Mouse (Mus musculus) layer of hippocampus, adult 8-10 months (tissue): ENCODE measurements around the gene Foxo4. TPM values are rescaled to one million over a fixed set of nuclear protein-coding genes. Genes with fewer than 3 reads are reported as not detected.

ENCODE experiments used
- DNase-seq, 2 experiments: peaks; one replicate each; pipeline ENCODE4 v3.0.0; 2022; ENCODE audit warnings: low spot score in 2 of 2
- total RNA-seq, 4 experiments: library from RNA; stranded (reverse); gene quantifications; 2 replicates each; pipeline ENCODE4 v1.2.4; 2022

Gene Foxo4
- total RNA-seq: 10 to 100 TPM; 18.9 to 24.7 (median 22.3) TPM

DNA sequence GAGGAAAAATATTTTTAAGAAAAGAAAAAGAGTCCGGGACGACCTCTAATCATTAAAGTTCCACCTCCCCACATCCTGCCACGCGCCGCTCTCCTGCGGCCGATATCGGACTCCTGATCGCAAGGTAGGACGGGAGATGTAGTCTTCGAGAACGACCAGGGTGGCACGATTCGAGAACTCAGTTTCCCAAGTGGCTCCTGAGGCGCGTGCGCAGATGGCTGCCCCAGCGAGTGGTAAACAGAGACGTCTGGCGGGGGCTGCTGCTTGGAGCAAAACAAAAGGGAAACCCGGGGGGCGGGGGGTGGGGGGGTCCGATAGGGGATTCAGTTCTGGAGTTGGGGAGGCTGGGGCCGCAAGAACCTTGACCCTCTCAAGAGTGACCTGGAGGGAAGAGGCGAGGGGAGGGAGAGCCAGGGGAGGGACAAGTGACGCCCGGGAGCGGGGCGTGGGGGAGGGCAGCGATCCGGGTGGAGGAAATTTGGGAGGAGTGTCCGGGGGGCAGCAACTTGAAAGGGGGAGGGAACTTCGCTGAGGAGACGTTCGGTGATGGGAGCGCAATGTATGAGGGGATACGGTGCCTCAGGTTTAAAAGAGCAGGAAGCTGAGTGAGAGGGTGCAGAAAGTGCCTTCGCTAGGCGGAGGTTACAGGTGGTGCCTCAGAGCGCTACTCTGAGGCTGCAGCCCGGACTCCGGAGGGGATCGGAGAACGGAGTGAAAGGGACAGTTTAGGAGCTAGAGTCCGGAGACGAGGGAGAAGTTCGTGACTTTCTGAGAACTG is at the start of gene Foxo4:
TSS of gene Foxo4 (plus strand) at position 577 of the 778 bp plus-strand sequence.
- DNase-seq: peak; percentile 82 to 83

DNA sequence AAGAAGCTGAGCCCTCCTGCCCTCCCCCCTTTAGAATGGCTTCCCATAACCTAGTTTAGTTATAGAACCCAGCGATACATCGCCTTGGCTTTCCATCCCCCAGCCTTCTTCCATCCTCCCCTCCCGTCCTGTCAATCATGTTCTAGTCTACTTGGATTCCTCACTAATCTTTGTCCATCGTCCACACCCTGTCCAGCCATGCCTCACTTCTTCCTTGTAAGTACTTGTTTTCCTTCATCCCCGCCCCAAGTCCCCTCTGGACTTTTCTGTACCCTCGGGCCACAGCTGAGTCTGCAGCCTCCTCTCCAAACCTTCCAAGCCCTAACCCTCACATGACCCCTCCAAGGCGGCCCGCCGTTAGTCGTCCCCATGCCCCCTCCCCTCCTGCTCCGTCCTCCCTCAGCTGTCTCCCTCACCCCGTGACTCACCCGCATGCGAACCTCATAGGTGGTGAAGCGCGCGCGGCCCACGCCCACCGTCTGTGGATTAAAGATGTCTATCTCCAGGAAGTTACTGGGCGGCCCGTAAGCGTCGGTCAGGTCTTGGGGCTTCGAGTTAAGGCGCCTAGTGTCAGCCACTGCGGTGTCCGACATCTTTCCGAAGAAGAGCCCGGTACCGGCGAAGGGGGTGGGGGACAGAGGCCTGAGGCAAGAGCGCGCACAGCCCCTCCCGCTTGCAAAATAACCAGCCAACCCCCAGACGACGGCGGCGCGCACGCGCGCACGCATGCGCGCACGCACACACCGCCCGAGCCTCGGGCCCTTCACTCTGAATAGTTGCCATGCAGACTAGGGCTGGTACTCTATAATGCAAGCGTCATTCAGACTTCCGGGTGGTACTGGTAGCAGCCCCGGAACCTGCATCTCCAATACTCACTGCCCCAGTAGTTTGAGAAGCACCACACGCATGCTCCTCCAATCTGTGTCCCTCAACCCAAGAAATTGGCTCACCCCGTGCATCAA is 32.2 kb upstream of the Foxo4 start, which contains the start of gene Snx12:
TSS of gene Snx12 (minus strand) at position 730 of the 962 bp plus-strand sequence.
- peak; percentile 92 to 93 for DNase-seq

DNA sequence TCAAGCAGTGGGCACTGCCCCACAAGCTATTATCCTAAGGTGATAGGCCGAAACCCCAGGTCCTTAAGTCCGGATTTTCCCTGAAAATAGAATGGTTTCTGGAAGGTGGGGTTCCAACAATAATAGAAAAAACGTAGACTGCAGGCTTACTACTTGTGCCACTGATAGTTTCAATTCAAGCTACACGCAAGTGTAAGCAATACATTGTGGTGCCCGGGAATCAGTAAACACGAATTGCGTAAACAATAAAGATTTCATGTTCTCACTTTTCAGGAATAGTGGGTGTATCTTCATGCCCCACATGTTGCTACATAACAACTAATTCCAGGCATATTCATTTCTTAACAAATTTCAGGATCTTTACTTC is 31.5 kb upstream of the Foxo4 start:
- no peak for DNase-seq

DNA sequence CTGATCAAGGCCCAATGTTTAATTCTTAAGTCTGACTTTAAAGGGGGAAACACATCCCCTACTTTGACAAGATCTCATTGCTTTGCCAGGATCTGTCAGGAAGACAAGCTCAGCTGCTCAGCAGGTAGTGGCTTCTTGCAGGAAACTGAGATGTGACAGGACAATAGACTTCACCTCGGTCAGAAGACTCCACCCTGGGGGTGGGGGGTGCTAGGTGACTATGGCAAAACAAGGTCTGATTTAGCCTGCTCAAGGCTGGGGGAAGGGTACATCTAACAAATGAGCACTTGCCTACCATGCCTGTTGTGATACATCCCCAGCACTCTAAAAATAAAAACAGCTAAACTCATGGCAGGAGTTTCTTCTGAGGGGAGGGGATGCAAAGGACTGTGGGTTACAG is 9.3 kb upstream of the Foxo4 start:
- DNase-seq: no peak

DNA sequence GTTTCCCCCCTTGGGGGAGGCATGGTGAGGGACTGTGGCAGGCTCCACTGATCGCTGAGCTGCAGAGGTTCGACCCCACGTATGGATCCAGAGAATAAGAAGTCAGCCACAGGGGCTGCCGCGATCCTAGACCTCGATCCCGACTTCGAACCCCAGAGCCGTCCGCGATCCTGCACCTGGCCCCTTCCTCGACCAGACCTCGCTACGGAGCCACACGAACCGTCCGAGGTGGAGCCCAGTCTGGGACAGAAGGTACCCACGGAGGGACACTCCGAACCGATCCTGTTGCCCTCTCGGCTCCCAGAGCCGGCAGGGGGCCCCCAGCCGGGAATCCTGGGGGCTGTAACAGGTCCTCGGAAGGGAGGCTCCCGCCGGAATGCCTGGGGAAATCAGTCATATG is 412 bp downstream of the Foxo4 start:
- no peak for DNase-seq

DNA sequence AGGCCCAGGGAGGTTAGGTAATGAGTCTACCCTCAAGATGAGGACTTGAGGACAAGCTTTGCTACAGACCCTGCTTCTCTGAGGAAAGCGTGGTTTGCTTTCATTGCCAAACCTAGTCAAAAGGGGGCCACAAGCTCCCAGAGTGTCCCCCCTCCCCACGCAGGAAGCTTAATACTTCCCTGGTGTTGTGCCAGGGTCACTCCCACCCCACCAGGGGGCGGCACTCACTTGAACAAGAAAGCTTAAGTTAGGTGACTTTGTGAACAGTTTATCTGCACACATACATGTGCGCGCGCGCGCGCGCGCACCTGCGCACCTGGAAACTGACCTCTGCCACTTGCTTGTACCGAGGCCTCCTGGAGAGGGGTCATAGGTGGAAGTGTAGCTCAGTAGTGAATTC is 2.3 kb downstream of the Foxo4 start:
- DNase-seq: no peak

DNA sequence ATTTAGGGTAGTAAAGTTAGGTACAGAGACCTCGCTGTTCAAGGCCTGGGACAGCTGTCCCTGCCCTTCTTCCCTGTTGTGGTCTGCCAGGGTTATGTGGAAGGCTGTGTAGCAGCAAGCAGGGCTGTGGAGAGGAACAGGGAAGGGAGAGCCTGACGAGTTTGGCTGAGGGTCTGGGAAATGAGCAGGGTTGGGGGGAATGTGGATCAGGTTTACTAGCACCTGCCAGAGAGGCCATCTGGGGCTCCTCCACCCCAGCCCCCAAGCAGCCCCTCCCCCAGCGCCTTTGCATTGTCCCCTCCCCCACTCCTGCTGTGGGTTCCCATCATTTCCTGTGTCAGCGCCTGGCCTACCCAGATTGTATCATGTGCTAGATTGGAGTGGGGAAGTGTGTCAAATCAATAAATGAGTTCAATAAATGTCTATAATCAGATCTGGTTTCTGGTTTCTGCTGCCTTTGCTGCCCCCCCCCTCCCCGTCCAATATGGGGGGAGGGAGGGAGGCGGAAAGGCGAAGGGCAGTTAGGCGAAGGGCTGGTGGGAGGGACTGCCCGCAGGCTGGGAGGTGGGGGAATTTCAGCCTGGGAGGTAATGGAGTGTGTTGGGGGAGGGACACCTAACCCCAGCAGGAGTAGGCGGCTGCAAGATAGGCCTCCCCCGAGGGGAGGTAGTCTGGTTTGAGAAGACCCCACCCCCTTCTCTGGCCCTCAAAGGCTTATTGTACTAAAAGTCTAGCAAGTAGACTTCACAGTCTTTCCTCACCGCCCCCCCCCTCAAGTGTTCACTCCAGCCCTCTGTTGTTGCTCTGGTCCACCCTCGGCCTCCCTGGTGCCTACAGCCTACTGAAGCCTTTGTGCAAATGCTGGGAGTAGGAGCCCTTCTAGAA is 6.4 kb downstream of the Foxo4 start:
- DNase-seq: no peak

DNA sequence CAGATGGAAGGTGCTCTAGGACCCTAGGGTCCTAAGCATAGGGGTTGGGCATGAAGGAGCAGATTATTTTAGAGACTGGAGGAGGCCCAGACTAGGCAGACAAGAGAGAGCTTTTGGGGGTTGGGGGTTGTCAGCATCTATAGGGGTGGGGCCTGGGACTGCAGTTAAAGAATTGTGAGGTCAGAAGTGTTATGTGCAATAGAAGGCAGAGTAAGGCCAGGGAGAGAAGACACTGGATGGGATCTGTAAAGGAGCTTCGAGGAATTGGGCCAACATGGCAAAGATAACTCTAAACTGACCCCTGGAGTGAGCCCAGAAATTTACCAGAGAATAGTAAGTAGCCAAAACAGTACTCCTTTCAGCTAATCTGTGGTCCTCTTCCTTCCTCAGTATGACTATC is 9.6 kb downstream of the Foxo4 start, which contains the start of gene Gm614:
TSS of gene Gm614 (minus strand) at position 101 of the 400 bp plus-strand sequence.
- no peak for DNase-seq

DNA sequence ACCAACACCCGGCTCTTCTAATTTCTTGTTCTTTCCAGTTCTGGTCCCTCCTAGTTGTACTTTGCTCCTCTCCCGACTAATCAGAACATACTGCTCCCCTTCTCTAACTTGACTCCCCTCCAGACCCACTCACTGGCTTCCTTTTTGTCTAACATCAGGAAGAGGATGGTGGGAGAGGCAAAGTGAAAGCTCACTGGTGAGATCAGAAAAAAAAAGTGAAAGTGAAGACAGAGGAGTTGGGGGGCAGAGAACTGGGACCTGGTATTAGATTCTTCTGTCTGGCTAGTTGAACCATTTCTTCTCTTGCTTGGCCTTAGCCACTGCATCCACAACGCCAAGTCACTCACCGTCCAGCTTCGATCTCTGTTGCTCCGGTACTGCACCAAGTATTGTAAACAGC is 12.3 kb downstream of the Foxo4 start:
- no peak for DNase-seq

DNA sequence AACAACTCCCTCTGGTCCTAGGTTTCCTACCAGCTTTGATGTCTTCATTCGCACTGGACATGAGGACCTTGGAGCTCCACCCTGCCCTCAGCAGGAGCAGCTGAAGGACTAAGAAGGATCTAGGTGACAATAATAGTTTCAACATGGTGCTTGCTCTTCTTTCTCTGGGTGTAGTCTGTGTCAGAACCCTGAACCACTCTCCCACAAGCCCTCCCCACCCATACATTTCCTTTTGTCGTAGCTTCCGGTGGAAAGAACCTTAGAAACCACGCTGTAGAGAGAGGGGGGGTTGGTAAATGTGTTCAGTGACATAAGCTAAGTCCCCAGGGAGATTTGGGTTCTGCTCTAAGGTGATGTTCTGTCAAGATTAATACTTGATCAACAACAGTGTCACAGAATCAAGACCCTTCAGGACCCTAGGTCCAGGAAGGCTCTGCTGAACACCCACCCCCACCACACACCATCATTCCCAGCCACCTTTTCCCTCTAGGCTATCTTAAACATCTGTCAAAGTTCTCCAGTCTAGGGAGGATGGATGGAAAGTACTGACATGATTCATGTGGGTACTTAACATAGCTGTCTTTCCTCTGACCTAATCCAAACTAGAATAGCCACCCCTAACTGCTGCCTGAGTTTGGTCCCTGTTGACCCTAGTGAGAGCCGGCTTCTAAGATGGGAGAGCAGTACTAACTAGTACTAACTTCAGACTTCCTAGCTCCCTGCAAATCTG is 13.9 kb downstream of the Foxo4 start, which contains the start of gene Il2rg:
TSS of gene Il2rg (minus strand) at position 231 of the 730 bp plus-strand sequence.
- DNase-seq: no peak

DNA sequence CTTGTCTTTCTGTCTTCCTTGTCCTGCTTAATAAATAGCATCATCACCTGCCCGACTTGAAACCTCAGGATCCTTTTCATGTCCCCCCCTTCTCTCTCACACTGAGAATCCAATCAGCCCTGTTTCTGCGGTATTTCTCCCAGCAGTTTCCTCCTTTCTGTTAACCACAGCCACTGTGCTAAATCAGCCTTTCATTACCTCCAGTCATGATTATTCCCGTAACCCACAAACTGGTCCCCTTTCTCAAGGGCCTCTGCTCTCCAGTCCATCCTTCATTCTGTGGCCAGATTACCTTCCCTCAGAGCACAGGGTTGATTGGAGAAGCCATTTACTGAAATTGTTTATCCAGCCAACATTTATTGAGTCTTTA is 14.4 kb downstream of the Foxo4 start, which contains the start of gene Gm20489:
TSS of gene Gm20489 (minus strand) at position 269 of the 370 bp plus-strand sequence.
- DNase-seq: no peak

DNA sequence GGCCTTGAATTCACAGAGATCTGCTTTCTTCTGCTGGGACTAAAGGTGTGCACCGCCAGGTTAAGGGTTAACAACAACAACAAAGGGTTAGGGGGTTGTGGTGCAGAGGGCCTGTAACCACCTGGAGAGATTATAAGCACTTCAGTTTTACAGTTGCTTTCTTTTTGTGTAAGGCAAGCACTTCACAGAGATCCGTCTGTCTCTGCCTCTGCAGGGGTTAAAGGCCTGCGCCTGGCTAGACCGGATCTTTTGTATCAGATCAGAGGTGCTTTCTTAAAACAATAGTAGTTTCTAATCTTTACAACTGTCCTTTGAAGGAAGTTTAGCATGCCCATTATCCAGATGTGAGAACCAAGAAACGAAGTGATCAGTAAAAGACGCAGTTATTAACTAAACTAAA is 19.1 kb downstream of the Foxo4 start:
- DNase-seq: no peak

DNA sequence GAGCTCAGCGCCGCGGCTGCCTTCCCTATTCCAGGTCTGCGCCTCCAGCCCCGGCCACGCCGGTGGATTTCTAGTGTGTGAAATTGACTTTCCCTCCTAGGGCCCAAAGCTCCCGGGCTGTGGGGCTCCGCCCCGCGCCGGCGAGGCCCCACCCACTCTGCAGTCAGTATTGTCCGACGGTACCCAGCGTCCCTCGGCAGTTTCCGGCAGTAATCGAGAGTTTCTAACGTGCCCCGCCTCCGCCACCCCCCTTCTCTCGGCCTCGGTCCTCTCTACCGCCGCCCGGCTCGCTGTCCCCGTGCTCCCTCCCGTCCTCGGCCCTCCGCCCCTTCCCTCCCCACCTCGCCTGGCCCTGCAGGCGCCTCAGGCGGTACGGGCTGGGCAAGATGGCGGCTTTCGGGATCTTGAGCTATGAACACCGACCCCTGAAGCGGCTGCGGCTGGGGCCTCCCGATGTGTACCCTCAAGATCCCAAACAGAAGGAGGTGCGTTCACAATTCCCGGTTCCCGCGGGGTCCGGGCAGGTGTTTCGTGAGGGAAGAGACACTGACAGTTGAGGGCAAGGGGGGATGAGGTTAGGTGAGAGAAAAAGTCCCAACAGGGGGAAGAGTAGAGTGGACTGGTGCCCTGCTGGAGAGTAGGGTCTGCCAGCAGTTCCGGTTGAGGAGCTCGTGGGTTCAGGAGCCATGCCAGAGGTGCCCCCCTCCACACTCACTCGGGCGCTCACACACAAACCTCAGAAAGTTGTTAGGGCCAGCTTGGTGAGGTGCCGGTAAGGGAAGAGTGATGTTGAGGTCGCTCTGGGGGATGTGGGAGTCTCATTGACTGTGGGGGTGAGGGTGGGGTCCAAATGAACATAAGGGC is 19.8 kb downstream of the Foxo4 start, which contains the start of gene Med12:
TSS of gene Med12 (plus strand) at position 156 of the 864 bp plus-strand sequence.
- DNase-seq: peak; percentile 75 to 77

DNA sequence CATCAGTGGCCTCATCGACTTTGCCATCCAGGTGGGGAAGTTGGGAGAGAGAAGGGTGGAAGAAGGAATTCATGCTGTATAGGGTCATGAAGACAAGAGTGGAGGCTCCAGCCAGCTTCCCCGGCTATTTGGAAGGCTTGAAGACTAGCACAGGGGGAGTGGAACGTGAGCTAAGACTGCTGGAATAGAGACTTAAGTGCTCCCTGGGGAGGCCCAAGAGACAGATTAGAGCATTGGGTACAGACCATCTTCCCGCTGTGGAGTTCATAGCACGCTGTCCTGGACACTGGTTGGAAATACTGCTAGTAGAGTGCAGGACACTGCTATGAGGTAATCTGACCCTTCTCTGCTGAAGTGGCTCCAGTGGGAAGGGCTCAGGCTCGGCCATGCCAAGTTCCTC is 28.5 kb downstream of the Foxo4 start:
- no peak for DNase-seq

DNA sequence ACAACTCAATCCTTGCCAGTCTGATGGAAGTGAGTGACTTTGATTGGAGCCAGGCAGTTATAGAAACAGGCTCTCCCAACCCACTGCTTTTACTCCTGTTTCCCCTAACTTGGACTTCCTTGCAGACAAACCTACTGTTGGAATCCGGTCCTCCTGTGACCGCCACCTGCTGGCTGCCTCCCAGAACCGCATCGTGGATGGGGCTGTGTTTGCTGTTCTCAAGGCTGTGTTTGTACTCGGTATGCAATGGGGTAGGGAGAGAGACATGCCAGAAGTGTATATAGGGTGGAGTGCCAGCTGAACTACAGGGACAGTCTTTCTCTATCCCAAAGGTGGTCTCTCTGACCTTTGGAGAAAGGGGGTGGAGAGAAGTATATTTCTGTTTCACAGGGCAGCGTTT is 31.2 kb downstream of the Foxo4 start:
- no peak for DNase-seq

DNA sequence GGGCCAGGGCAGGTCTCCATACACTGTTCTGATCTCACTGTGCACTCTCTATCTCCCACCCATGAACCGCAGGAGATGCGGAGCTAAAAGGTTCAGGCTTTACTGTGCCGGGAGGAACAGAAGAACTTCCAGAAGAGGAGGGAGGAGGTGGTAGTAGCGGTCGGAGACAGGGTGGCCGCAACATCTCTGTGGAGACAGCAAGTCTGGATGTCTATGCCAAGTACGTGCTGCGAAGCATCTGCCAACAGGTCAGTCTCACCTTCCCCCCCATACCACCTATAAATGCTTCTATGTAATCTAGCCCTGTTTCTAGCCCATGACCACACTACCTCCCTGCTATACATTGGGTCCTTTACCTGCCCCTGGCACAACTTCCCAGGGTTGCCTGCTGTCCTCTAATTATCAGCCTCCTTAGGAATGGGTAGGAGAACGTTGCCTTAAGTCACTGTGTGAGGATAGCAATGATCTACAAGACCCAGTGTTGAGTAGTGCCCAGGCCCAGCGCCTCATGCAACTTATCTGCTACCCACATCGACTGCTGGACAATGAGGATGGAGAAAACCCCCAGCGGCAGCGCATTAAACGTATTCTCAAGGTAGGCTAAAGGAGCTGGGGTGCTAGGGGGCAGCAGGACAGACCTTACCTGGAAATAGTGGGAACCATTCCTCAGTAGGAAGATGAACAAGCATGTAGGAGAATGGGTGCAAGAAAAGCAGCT is 31.8 kb downstream of the Foxo4 start:
- DNase-seq: no peak

DNA sequence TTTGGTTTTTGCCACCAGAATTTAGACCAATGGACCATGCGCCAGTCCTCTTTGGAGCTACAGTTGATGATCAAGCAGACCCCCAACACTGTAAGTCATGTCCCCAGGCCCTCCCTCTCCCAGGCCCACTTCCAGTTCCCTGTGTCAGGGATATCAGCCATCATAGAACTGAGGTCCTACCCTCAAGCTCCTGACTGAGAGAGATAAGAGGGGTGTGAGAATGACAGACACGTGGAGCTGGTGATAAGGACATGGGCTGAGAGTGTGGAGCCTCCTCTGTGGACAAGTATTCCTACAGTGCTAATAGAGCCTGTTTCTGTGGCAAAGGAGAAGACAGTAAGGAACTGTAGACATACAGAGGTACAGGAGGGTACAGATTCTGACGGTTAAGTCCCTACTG is 33.2 kb downstream of the Foxo4 start:
- no peak for DNase-seq

DNA sequence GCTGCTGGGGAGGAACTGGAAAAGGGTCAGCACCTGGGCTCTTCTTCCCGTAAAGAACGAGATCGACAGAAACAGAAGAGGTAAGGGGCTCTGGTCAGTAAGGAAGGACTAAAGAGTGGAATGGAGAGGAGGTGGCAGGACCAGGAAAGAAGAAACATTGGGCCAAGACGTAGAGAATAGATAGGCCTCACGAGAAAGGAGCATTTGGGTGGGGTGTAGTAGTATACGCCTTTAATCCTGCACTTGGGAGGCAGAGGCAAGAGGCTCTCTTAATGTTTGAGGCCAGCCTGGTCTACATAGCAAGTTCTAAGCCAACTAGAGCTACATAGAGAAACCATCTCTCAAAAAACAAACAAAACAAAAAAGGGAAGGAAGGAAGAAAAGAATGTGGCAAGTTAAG is 34.1 kb downstream of the Foxo4 start:
- no peak for DNase-seq

DNA sequence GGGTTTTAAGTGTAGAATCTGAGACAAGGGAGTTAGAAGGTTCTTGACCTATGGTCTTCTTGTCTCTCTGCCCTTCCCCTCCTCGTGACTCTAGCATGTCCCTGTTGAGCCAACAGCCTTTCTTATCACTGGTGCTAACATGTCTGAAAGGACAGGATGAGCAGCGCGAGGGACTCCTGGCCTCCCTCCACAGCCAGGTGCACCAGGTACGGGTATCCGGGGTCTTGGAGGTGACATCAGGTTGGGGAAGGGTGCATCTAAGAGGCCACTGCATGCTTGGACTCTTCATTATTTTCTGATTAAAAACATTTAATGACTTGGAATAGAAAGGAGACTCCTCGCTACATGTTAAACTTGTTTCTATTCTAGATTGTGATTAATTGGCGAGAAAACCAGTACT is 34.7 kb downstream of the Foxo4 start:
- DNase-seq: no peak
